Mouse (Mus musculus) liver, embryonic 14.5 days (tissue): ENCODE results near the gene B4galnt1. TPM values are rescaled to one million over a fixed set of nuclear protein-coding genes. Genes with fewer than 3 reads are reported as not detected.
"Not testable (repeated sequence)": the region's sequence is repeated elsewhere in the genome, so short reads cannot be mapped to it uniquely, and the experiment has no call there.

Experiments used
- ATAC-seq: fragments of 200-750 bp; cut with Nextera tagmentation; 2 replicates; pipeline ENCODE4 v1.8.0; 2017; ENCODE audit warnings: moderate number of reproducible peaks, mild to moderate bottlenecking, moderate library complexity; ENCODE audit not compliant: insufficient read depth
- DNase-seq, 3 experiments: peaks; one replicate each; pipeline ENCODE4 v3.0.0-alpha.2; 2012 to 2013; ENCODE audit warnings: low read depth in 3 of 3, low spot score in 3 of 3
- H3K27ac ChIP-seq: fragments of 300-500 bp; sonication (generic); 2 replicates; pipeline ENCODE4 v1.5.1; 2014; ENCODE audit warnings: moderate library complexity, mild to moderate bottlenecking, control low read depth, inconsistent platforms
- H3K27me3 ChIP-seq: fragments of 300-500 bp; sonication (generic); 2 replicates; pipeline ENCODE4 v1.6.1; 2014; ENCODE audit warnings: mild to moderate bottlenecking, low read length, moderate library complexity; ENCODE audit not compliant: control insufficient read depth, insufficient read depth
- H3K36me3 ChIP-seq: fragments of 300-500 bp; sonication (generic); replicated peaks from 2 replicates; pipeline ENCODE4 v1.6.1; 2014; ENCODE audit warnings: low read depth; ENCODE audit not compliant: control insufficient read depth, insufficient read depth
- H3K4me1 ChIP-seq, 2 experiments: fragments of 200-500 bp in 1 of 2; fragments of 300-500 bp in 1 of 2; sonication (generic) in 1 of 2; replicated peaks; 2 replicates each; pipeline ENCODE4 v1.6.1; 2012 to 2014; ENCODE audit warnings: antibody characterized with exemption in 1 of 2, inconsistent platforms in 1 of 2, low read length in 1 of 2; ENCODE audit not compliant: control insufficient read depth in 2 of 2, insufficient read depth in 2 of 2
- H3K4me2 ChIP-seq: fragments of 300-500 bp; sonication (generic); 2 replicates; pipeline ENCODE4 v1.6.1; 2014; ENCODE audit warnings: low read depth, mild to moderate bottlenecking, control low read depth, moderate library complexity
- H3K4me3 ChIP-seq, 2 experiments: fragments of 200-500 bp in 1 of 2; fragments of 300-500 bp in 1 of 2; sonication (generic) in 1 of 2; 2 replicates each; pipeline ENCODE4 v1.5.1; 2012 to 2014; ENCODE audit warnings: low read depth in 2 of 2, low read length in 2 of 2, mild to moderate bottlenecking in 2 of 2, control low read depth in 1 of 2, inconsistent platforms in 1 of 2, moderate library complexity in 1 of 2; ENCODE audit not compliant: insufficient read depth in 1 of 2
- H3K9ac ChIP-seq: fragments of 300-500 bp; sonication (generic); replicated peaks from 2 replicates; pipeline ENCODE4 v1.6.1; 2014; ENCODE audit warnings: mild to moderate bottlenecking, control low read depth, moderate library complexity
- H3K9me3 ChIP-seq: fragments of 300-500 bp; sonication (generic); 2 replicates; pipeline ENCODE4 v1.6.1; 2016; ENCODE audit warnings: low read length, mixed read lengths; ENCODE audit not compliant: control insufficient read depth
- CTCF ChIP-seq: IDR thresholded peaks from 2 replicates; pipeline ENCODE4 v1.5.1; 2016; ENCODE audit warnings: antibody characterized with exemption, low read depth, control low read depth
- EP300 ChIP-seq: IDR thresholded peaks from 2 replicates; pipeline ENCODE4 v1.6.1; 2016; ENCODE audit warnings: antibody characterized with exemption, low read depth
- WGBS: fragments of 180-500 bp; shearing (Covaris S2); extraction: QIAGEN DNeasy Blood & Tissue Kit; methylation state at CpG from one replicate; pipeline ENCODE4 v1.1.7; 2014; ENCODE audit not compliant: insufficient replicate concordance; 5-methylcytosine and 5-hydroxymethylcytosine counted together
- polyA plus RNA-seq, 2 experiments: library from polyadenylated mRNA; depleted of rRNA in 1 of 2; stranded (reverse) in 1 of 2; unstranded in 1 of 2; fragments of >200 nt; fragmentation: Nextera tagmentation in 1 of 2; extraction: Ambion mirVana in 1 of 2; gene quantifications; 2 replicates each; pipeline versions ENCODE4 v1.2.1 to v1.2.3; 2012 to 2014

B4galnt1 gene
- polyA plus RNA-seq, 2 experiments: 10.4 to 17.1 TPM

- WGBS: 67% methylated on average over 9 of the region's 9 CpGs
- Histone ChIP-seq H3K27ac (no peak overlapping the region), H3K4me3 (no peak overlapping the region), H3K36me3 (no peaks in the 10 kb centered on the region), H3K9ac (no peak overlapping the region), H3K27me3 (peaks cover under 1% of the 10 kb centered on the region; the same call in 1 of the 2 replicates), H3K4me1 (peaks cover 3 to 9% of the 10 kb centered on the region in 2 experiments; a peak in 3 of 4 replicates), H3K4me2 (no peak overlapping the region), H3K9me3 (no peaks in the 10 kb centered on the region)
- TF ChIP-seq EP300: no peak
- TF ChIP-seq CTCF: no peak
- no peak for DNase-seq
- ATAC-seq: no peak
These were observed 4.9 kb upstream of the B4galnt1 start for GRCm38 (mm10) chr10:127160081-127160480.

- Histone ChIP-seq H3K9ac (no peak overlapping the region), H3K9me3 (no peaks in the 10 kb centered on the region), H3K4me3 (no peak overlapping the region), H3K36me3 (no peaks in the 10 kb centered on the region), H3K4me2 (no peak overlapping the region), H3K27me3 (peaks cover 6% of the 10 kb centered on the region), H3K27ac (no peak overlapping the region), H3K4me1 (peaks cover 3 to 9% of the 10 kb centered on the region in 2 experiments; a peak in 3 of 4 replicates)
- no peak for ATAC-seq
- WGBS: 40% methylated on average over 3 of the region's 3 CpGs
- no peak for DNase-seq
- TF ChIP-seq EP300: no peak
- TF ChIP-seq CTCF: no peak
These were observed 4.3 kb upstream of the B4galnt1 start for GRCm38 (mm10) chr10:127160728-127161127.

- not testable (repeated sequence) for H3K36me3 ChIP-seq, H3K4me2 ChIP-seq, ATAC-seq, H3K27ac ChIP-seq, H3K9me3 ChIP-seq, DNase-seq, H3K4me3 ChIP-seq, H3K9ac ChIP-seq
- WGBS: 34% methylated on average over 7 of the region's 7 CpGs
- peaks cover 20% of the 10 kb centered on the region for H3K27me3 ChIP-seq
- H3K4me1 ChIP-seq: peaks cover 7 to 16% of the 10 kb centered on the region in 2 experiments
These were observed 2.2 kb upstream of the B4galnt1 start for GRCm38 (mm10) chr10:127162771-127163261.

GRCm38 (mm10) chr10:127164190-127164589 is 835 bp upstream of the B4galnt1 start:
- peaks cover 20% of the 10 kb centered on the region for H3K27me3 ChIP-seq
- DNase-seq: no peak
- H3K4me2 ChIP-seq: peak overlapping the region; percentile 96; the same call in 1 of the 2 replicates
- TF ChIP-seq CTCF (no peak), EP300 (no peak)
- no peak overlapping the region for H3K4me3 ChIP-seq
- ATAC-seq: no peak
- H3K4me1 ChIP-seq: peaks cover 4 to 11% of the 10 kb centered on the region in 2 experiments
- no peak overlapping the region for H3K9ac ChIP-seq
- no peak overlapping the region for H3K27ac ChIP-seq
- H3K9me3 ChIP-seq: no peaks in the 10 kb centered on the region
- no peaks in the 10 kb centered on the region for H3K36me3 ChIP-seq
- 69% methylated on average over 4 of the region's 4 CpGs for WGBS

DNA sequence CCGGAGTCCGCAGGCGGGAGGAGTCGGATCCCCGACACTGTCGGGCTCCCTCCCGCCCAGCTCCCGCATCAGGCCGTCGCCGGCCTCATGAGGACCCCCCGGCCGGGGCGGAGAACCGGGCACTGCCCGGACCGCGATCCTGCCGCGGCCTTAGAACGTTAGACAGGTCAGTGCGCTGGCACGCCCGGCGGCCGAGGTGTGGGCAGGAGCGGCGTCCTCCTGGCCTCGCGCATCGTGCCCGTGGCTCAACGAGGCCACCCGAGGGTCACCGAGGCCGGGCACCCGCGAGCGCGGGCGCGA is 279 bp downstream of the B4galnt1 start:
- no peaks in the 10 kb centered on the region for H3K9me3 ChIP-seq
- DNase-seq (no peak), ATAC-seq (peak; percentile 49)
- peaks cover 4 to 15% of the 10 kb centered on the region in 2 experiments for H3K4me1 ChIP-seq
- H3K27me3 ChIP-seq: peaks cover 24% of the 10 kb centered on the region
- peak overlapping the region; percentile 96 for H3K4me2 ChIP-seq
- H3K27ac ChIP-seq: no peak overlapping the region; the same call in 1 of the 2 replicates
- no peaks in the 10 kb centered on the region for H3K36me3 ChIP-seq
- TF ChIP-seq CTCF (no peak), EP300 (no peak)
- WGBS: under 1% methylated on average over 41 of the region's 42 CpGs
- peak overlapping the region; percentile 54 to 63 for H3K4me3 ChIP-seq
- H3K9ac ChIP-seq: peak overlapping the region; percentile 72
